Mouse (Mus musculus): ENCODE measurements at regions not wholly inside any gene's neighbourhood (a gene's known extent, or its start where the extent isn't known, plus 50 kb on each side); places are given as distances from the start of the nearest gene placed in this dataset.

GRCm38 (mm10) chr5:39173491-39173890 lies 296.9 kb upstream of the Clnk start:
- Histone ChIP-seq H3K4me3 (ENCODE audit: control insufficient read depth in 1 of 2, insufficient read depth in 1 of 2, low read depth in 2 of 2, low read length in 2 of 2) (no peak overlapping the region), H3K4me1 (ENCODE audit: control insufficient read depth in 1 of 2, insufficient read depth in 2 of 2, low read length in 2 of 2) (no peaks in the 10 kb centered on the region), H3K27me3 (ENCODE audit: control insufficient read depth in 1 of 2, insufficient read depth in 2 of 2, low read length in 2 of 2) (no peaks in the 10 kb centered on the region), H3K27ac (ENCODE audit: control insufficient read depth, low read depth, low read length) (no peak overlapping the region), H3K9me3 (replicated peaks; ENCODE audit: insufficient read depth, low read length) (no peaks in the 10 kb centered on the region), H3K36me3 (ENCODE audit: control insufficient read depth in 1 of 2, insufficient read depth in 2 of 2, low read length in 2 of 2) (no peaks in the 10 kb centered on the region), H3K9ac (ENCODE audit: control insufficient read depth, low read depth, low read length, poor library complexity, severe bottlenecking) (no peak overlapping the region), H3K79me2 (ENCODE audit: control insufficient read depth, insufficient read depth, low read length, poor library complexity) (no peaks in the 10 kb centered on the region)
- TF ChIP-seq TCF12 (IDR thresholded peaks at IDR 0.05; ENCODE audit: low read depth, low read length) = no peak
- no peak for DNase-seq (ENCODE audit: low read depth, low spot score)

- DNase-seq (ENCODE audit: low read depth, low spot score) = no peak
- Histone ChIP-seq H3K9ac (ENCODE audit: control insufficient read depth, low read depth, low read length, poor library complexity, severe bottlenecking) (no peak overlapping the region), H3K36me3 (ENCODE audit: control insufficient read depth in 1 of 2, insufficient read depth in 2 of 2, low read length in 2 of 2) (no peaks in the 10 kb centered on the region)
Measured at GRCm38 (mm10) chr5:39159651-39160050, 283.0 kb upstream of the Clnk start.

GRCm38 (mm10) chr5:39155763-39156162 lies 279.2 kb upstream of the Clnk start:
- TF ChIP-seq JUND (IDR thresholded peaks at IDR 0.05; ENCODE audit: low read depth, low read length) (no peak), HCFC1 (IDR thresholded peaks at IDR 0.05; ENCODE audit: low read depth, low read length) (no peak), GATA1 (IDR thresholded peaks at IDR 0.05; ENCODE audit: low read depth, low read length) (no peak), TCF12 (IDR thresholded peaks at IDR 0.05; ENCODE audit: low read depth, low read length) (no peak), ETS1 (IDR thresholded peaks at IDR 0.05; ENCODE audit: low read depth, low read length) (no peak), TAL1 (IDR thresholded peaks at IDR 0.05; ENCODE audit: low read length) (no peak), CHD1 (IDR thresholded peaks at IDR 0.05; ENCODE audit: low read depth, low read length) (no peak), ZNF384 (IDR thresholded peaks at IDR 0.05; ENCODE audit: low read depth, low read length) (no peak), MYC (IDR thresholded peaks at IDR 0.05; ENCODE audit: low read depth, low read length) (no peak), GABPA (IDR thresholded peaks at IDR 0.05; ENCODE audit: low read depth, low read length) (no peak), MXI1 (IDR thresholded peaks at IDR 0.05; ENCODE audit: low read depth, low read length) (no peak)
- H3K4me3 ChIP-seq (ENCODE audit: control insufficient read depth in 1 of 2, insufficient read depth in 1 of 2, low read depth in 2 of 2, low read length in 2 of 2) = no peak overlapping the region
- no peak overlapping the region for H3K9ac ChIP-seq (ENCODE audit: control insufficient read depth, low read depth, low read length, poor library complexity, severe bottlenecking)
- H3K79me2 ChIP-seq (ENCODE audit: control insufficient read depth, insufficient read depth, low read length, poor library complexity) = no peaks in the 10 kb centered on the region
- no peak for DNase-seq (ENCODE audit: low read depth, low spot score)
- H3K4me1 ChIP-seq (ENCODE audit: control insufficient read depth in 1 of 2, insufficient read depth in 2 of 2, low read length in 2 of 2) = no peaks in the 10 kb centered on the region
- H3K27ac ChIP-seq (ENCODE audit: control insufficient read depth, low read depth, low read length) = no peak overlapping the region
- no peaks in the 10 kb centered on the region; the same call in 1 of the 2 replicates for H3K9me3 ChIP-seq (replicated peaks; ENCODE audit: insufficient read depth, low read length)
- no peaks in the 10 kb centered on the region for H3K27me3 ChIP-seq (ENCODE audit: control insufficient read depth in 1 of 2, insufficient read depth in 2 of 2, low read length in 2 of 2)
- H3K36me3 ChIP-seq (ENCODE audit: control insufficient read depth in 1 of 2, insufficient read depth in 2 of 2, low read length in 2 of 2) = no peaks in the 10 kb centered on the region

More at GRCm38 (mm10) chr5:39159651-39160050, 283.0 kb upstream of the Clnk start:
- Histone ChIP-seq H3K27me3 (ENCODE audit: control insufficient read depth in 1 of 2, insufficient read depth in 2 of 2, low read length in 2 of 2) (no peaks in the 10 kb centered on the region), H3K27ac (ENCODE audit: control insufficient read depth, low read depth, low read length) (no peak overlapping the region), H3K4me3 (ENCODE audit: control insufficient read depth in 1 of 2, insufficient read depth in 1 of 2, low read depth in 2 of 2, low read length in 2 of 2) (no peak overlapping the region), H3K79me2 (ENCODE audit: control insufficient read depth, insufficient read depth, low read length, poor library complexity) (no peaks in the 10 kb centered on the region), H3K9me3 (replicated peaks; ENCODE audit: insufficient read depth, low read length) (no peaks in the 10 kb centered on the region), H3K4me1 (ENCODE audit: control insufficient read depth in 1 of 2, insufficient read depth in 2 of 2, low read length in 2 of 2) (no peaks in the 10 kb centered on the region)
- TF ChIP-seq MYB (IDR thresholded peaks at IDR 0.05; ENCODE audit: low read depth, low read length) = no peak
- TF ChIP-seq MEF2A (IDR thresholded peaks at IDR 0.05; ENCODE audit: extremely low read depth, insufficient replicate concordance, low read depth, low read length, poor library complexity, severe bottlenecking) = no peak
- no peak for TF ChIP-seq UBTF (IDR thresholded peaks at IDR 0.05; ENCODE audit: borderline replicate concordance, insufficient read depth, low read depth, low read length)
- TF ChIP-seq GABPA (IDR thresholded peaks at IDR 0.05; ENCODE audit: low read depth, low read length) = no peak
- no peak for TF ChIP-seq USF2 (IDR thresholded peaks at IDR 0.05; ENCODE audit: borderline replicate concordance in 1 of 2, insufficient read depth in 1 of 2, low read depth in 1 of 2, low read length in 2 of 2)
- TF ChIP-seq RAD21 (IDR thresholded peaks at IDR 0.05; ENCODE audit: low read depth, low read length) = no peak
- TF ChIP-seq ZC3H11A (IDR thresholded peaks at IDR 0.05; ENCODE audit: low read depth, low read length) = no peak
- TF ChIP-seq ELF1 (IDR thresholded peaks at IDR 0.05; ENCODE audit: low read depth, low read length) = no peak
- TF ChIP-seq NRF1 (IDR thresholded peaks at IDR 0.05; ENCODE audit: insufficient read depth, low read depth, low read length, poor library complexity, severe bottlenecking) = no peak
- no peak for TF ChIP-seq MYC (IDR thresholded peaks at IDR 0.05; ENCODE audit: low read depth, low read length)
- no peak for TF ChIP-seq ZNF384 (IDR thresholded peaks at IDR 0.05; ENCODE audit: low read depth, low read length)
